Mouse (Mus musculus): ENCODE data around the gene Igsf11. TPM values are rescaled to one million over a fixed set of nuclear protein-coding genes. Genes with fewer than 3 reads are reported as not detected.

Igsf11 gene
- polyA plus RNA-seq, 1 experiment from 2014 or later = 0.63 TPM

- DNase-seq (ENCODE audit: low spot score) (no peak), ATAC-seq (ENCODE audit: low FRiP score, low TSS enrichment) (no peak)
- H3K27me3 ChIP-seq (ENCODE audit: control insufficient read depth, insufficient read depth, low read length) = no peaks in the 10 kb centered on the region
- no peak overlapping the region for H3K4me3 ChIP-seq (ENCODE audit: low read depth, low read length)
- no peak overlapping the region for H3K4me2 ChIP-seq (replicated peaks; ENCODE audit: low read depth)
- H3K9ac ChIP-seq (ENCODE audit: low read length) = no peak overlapping the region
- H3K4me1 ChIP-seq (replicated peaks; ENCODE audit: control insufficient read depth, insufficient read depth) = no peaks in the 10 kb centered on the region
- no peak for TF ChIP-seq EP300 (optimal IDR thresholded peaks at IDR 0.05)
- no peak for TF ChIP-seq CTCF (IDR thresholded peaks at IDR 0.05; ENCODE audit: low read depth)
- 70% methylated on average over 2 of the region's 2 CpGs for WGBS
- no peak overlapping the region for H3K27ac ChIP-seq (replicated peaks)
- H3K36me3 ChIP-seq (ENCODE audit: control insufficient read depth, insufficient read depth, low read length) = no peaks in the 10 kb centered on the region
- H3K9me3 ChIP-seq (ENCODE audit: control insufficient read depth, low read length) = no peaks in the 10 kb centered on the region
Observed at GRCm38 (mm10) chr16:39031350-39031749, 138.9 kb downstream of the Igsf11 start.

- no peak overlapping the region for H3K9ac ChIP-seq (ENCODE audit: low read length)
- TF ChIP-seq CTCF (IDR thresholded peaks at IDR 0.05; ENCODE audit: low read depth) (no peak), EP300 (optimal IDR thresholded peaks at IDR 0.05) (no peak)
- DNase-seq (ENCODE audit: low spot score) (no peak), ATAC-seq (ENCODE audit: low FRiP score, low TSS enrichment) (peak; percentile 65; the same call in 1 of the 2 replicates)
- no peak overlapping the region for H3K4me2 ChIP-seq (replicated peaks; ENCODE audit: low read depth)
- no peaks in the 10 kb centered on the region for H3K27me3 ChIP-seq (ENCODE audit: control insufficient read depth, insufficient read depth, low read length)
- H3K4me3 ChIP-seq (ENCODE audit: low read depth, low read length) = no peak overlapping the region
- H3K9me3 ChIP-seq (ENCODE audit: control insufficient read depth, low read length) = no peaks in the 10 kb centered on the region
- WGBS = 29% methylated on average over 4 of the region's 4 CpGs
- no peaks in the 10 kb centered on the region for H3K4me1 ChIP-seq (replicated peaks; ENCODE audit: control insufficient read depth, insufficient read depth)
- no peaks in the 10 kb centered on the region for H3K36me3 ChIP-seq (ENCODE audit: control insufficient read depth, insufficient read depth, low read length)
- no peak overlapping the region for H3K27ac ChIP-seq (replicated peaks)
Observed at GRCm38 (mm10) chr16:39037257-39037656, 144.8 kb downstream of the Igsf11 start.

DNA sequence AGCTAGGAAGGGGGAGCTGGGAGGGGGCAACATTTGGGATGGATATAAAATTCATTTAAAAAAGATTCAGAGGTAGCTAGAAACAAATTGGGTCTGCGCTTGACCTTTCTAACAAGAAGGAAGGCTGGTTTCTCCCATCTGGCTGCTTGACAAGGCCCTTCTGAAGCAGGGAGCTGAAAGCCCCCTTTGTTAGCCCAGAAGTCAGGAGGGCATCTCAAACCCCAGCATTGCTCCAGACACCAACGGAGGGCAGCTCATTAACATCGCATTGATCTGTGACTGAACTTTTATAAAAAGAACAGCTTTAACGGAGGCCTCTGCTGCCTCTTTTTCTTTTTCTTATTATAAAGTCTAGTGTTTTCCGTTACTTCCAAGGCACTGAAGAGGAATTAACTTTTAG lies 151.9 kb downstream of the Igsf11 start:
- Histone ChIP-seq H3K4me2 (replicated peaks; ENCODE audit: low read depth) (no peak overlapping the region), H3K4me1 (replicated peaks; ENCODE audit: control insufficient read depth, insufficient read depth) (no peaks in the 10 kb centered on the region), H3K27me3 (ENCODE audit: control insufficient read depth, insufficient read depth, low read length) (no peaks in the 10 kb centered on the region), H3K36me3 (ENCODE audit: control insufficient read depth, insufficient read depth, low read length) (no peaks in the 10 kb centered on the region), H3K9me3 (ENCODE audit: control insufficient read depth, low read length) (no peaks in the 10 kb centered on the region), H3K9ac (ENCODE audit: low read length) (no peak overlapping the region), H3K27ac (replicated peaks) (no peak overlapping the region), H3K4me3 (ENCODE audit: low read depth, low read length) (no peak overlapping the region)
- TF ChIP-seq CTCF (IDR thresholded peaks at IDR 0.05; ENCODE audit: low read depth) = no peak
- ATAC-seq (ENCODE audit: low FRiP score, low TSS enrichment) (no peak), DNase-seq (ENCODE audit: low spot score) (no peak)
- WGBS = 67% methylated on average over 5 of the region's 5 CpGs

DNA sequence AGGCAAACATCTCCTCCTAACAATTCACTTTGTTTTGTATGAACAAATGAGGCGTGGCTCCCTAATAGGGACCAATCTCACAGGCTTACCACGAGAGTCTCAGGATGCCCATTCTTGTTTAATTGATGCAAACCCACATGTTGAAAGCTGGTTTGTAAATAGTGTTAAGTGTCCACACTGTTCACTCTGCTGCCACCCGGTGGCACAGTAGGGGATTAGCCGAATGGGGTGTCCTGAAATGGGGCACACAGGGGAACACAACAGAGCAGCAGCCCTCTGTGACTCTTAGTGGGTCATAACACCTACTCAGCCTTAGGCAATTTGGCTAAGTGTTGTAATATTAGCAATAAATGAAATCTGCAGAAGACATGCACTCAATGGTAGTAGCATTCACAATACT lies 156.4 kb downstream of the Igsf11 start:
- H3K4me3 ChIP-seq (ENCODE audit: low read depth, low read length) = no peak overlapping the region
- H3K4me2 ChIP-seq (replicated peaks; ENCODE audit: low read depth) = no peak overlapping the region
- peak; percentile 69; the same call in 1 of the 2 replicates for ATAC-seq (ENCODE audit: low FRiP score, low TSS enrichment)
- WGBS = 6% methylated on average over 4 of the region's 4 CpGs
- peak; percentile 59 for DNase-seq (ENCODE audit: low spot score)
- no peak overlapping the region for H3K9ac ChIP-seq (ENCODE audit: low read length)
- no peaks in the 10 kb centered on the region for H3K9me3 ChIP-seq (ENCODE audit: control insufficient read depth, low read length)
- H3K27ac ChIP-seq (replicated peaks) = no peak overlapping the region
- H3K36me3 ChIP-seq (ENCODE audit: control insufficient read depth, insufficient read depth, low read length) = no peaks in the 10 kb centered on the region
- no peaks in the 10 kb centered on the region for H3K27me3 ChIP-seq (ENCODE audit: control insufficient read depth, insufficient read depth, low read length)
- H3K4me1 ChIP-seq (replicated peaks; ENCODE audit: control insufficient read depth, insufficient read depth) = no peaks in the 10 kb centered on the region
- peak; percentile 87 for TF ChIP-seq CTCF (IDR thresholded peaks at IDR 0.05; ENCODE audit: low read depth)
- no peak for TF ChIP-seq EP300 (optimal IDR thresholded peaks at IDR 0.05)

DNA sequence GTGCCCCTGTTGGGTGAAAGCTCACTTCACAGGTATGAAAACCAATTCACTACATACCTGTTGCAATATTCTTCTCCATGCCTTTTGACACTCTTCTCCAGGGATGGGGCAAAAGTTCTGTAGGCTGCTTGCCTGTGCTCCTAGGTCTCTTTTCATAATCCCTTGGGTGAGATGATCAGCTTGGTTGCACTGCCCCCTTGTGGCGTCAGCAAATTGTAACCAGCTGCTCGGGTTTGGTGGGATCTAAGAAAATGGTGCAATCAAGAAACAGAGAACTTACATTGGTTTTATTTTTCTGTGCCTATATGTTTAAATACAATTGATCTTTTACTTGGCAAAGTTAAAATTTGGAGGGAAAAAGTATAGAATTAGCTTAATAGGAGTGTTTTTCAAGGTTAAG lies 160.5 kb downstream of the Igsf11 start:
- WGBS = 0% methylated on average over 2 of the region's 2 CpGs
- TF ChIP-seq CTCF (IDR thresholded peaks at IDR 0.05; ENCODE audit: low read depth) = peak; percentile 87
- TF ChIP-seq EP300 (optimal IDR thresholded peaks at IDR 0.05) = no peak
- Histone ChIP-seq H3K4me3 (ENCODE audit: low read depth, low read length) (no peak overlapping the region), H3K36me3 (ENCODE audit: control insufficient read depth, insufficient read depth, low read length) (no peaks in the 10 kb centered on the region), H3K4me1 (replicated peaks; ENCODE audit: control insufficient read depth, insufficient read depth) (no peaks in the 10 kb centered on the region), H3K27me3 (ENCODE audit: control insufficient read depth, insufficient read depth, low read length) (no peaks in the 10 kb centered on the region), H3K9me3 (ENCODE audit: control insufficient read depth, low read length) (no peaks in the 10 kb centered on the region), H3K4me2 (replicated peaks; ENCODE audit: low read depth) (no peak overlapping the region), H3K9ac (ENCODE audit: low read length) (no peak overlapping the region), H3K27ac (replicated peaks) (no peak overlapping the region)
- DNase-seq (ENCODE audit: low spot score) (peak; percentile 76), ATAC-seq (ENCODE audit: low FRiP score, low TSS enrichment) (no peak; the same call in 1 of the 2 replicates)

DNA sequence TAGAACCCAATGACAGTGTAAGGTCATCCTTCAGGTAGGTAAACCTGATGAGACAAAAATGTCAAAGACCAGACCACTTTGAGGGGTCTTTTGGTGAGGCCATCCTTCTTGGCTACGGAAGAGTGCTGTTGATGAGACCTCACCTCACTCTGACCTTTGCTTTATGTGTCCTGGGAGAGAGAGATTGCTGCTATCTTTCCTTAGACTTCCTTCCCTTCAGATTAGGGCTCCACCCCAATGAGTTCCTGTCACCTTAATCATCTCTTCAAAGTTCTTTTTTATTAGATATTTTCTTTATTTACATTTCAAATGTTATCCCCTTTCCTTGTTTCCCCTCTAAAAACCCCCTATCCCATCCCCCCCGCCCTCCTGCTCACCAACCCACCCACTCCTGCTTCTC lies 161.3 kb downstream of the Igsf11 start:
- Histone ChIP-seq H3K36me3 (ENCODE audit: control insufficient read depth, insufficient read depth, low read length) (no peaks in the 10 kb centered on the region), H3K27me3 (ENCODE audit: control insufficient read depth, insufficient read depth, low read length) (no peaks in the 10 kb centered on the region)

More for the DNA sequence above, 161.3 kb downstream of the Igsf11 start:
- 57% methylated on average over 2 of the region's 2 CpGs for WGBS
- H3K4me2 ChIP-seq (replicated peaks; ENCODE audit: low read depth) = no peak overlapping the region
- no peak overlapping the region for H3K27ac ChIP-seq (replicated peaks)
- DNase-seq (ENCODE audit: low spot score) (no peak), ATAC-seq (ENCODE audit: low FRiP score, low TSS enrichment) (no peak)
- H3K9ac ChIP-seq (ENCODE audit: low read length) = no peak overlapping the region
- H3K9me3 ChIP-seq (ENCODE audit: control insufficient read depth, low read length) = no peaks in the 10 kb centered on the region
- no peak for TF ChIP-seq CTCF (IDR thresholded peaks at IDR 0.05; ENCODE audit: low read depth)
- TF ChIP-seq EP300 (optimal IDR thresholded peaks at IDR 0.05) = no peak
- H3K4me3 ChIP-seq (ENCODE audit: low read depth, low read length) = no peak overlapping the region
- no peaks in the 10 kb centered on the region for H3K4me1 ChIP-seq (replicated peaks; ENCODE audit: control insufficient read depth, insufficient read depth)
